Mouse (Mus musculus): Measurements from ENCODE around the gene Lcn5. TPM values are rescaled to one million over a fixed set of nuclear protein-coding genes. Genes with fewer than 3 reads are reported as not detected.

The Lcn5 gene
- not detected in 2 replicates for total RNA-seq (2023)

GRCm38 (mm10) chr2:25657652-25658051 is at the start of gene Lcn5:
Gene Lcn5 (plus strand): TSS chr2:25657952.

GRCm38 (mm10) chr2:25617578-25617977 is 40.2 kb upstream of the Lcn5 start, which contains the start of gene Ccdc183:
Gene Ccdc183 (minus strand): TSS chr2:25617678.

DNA sequence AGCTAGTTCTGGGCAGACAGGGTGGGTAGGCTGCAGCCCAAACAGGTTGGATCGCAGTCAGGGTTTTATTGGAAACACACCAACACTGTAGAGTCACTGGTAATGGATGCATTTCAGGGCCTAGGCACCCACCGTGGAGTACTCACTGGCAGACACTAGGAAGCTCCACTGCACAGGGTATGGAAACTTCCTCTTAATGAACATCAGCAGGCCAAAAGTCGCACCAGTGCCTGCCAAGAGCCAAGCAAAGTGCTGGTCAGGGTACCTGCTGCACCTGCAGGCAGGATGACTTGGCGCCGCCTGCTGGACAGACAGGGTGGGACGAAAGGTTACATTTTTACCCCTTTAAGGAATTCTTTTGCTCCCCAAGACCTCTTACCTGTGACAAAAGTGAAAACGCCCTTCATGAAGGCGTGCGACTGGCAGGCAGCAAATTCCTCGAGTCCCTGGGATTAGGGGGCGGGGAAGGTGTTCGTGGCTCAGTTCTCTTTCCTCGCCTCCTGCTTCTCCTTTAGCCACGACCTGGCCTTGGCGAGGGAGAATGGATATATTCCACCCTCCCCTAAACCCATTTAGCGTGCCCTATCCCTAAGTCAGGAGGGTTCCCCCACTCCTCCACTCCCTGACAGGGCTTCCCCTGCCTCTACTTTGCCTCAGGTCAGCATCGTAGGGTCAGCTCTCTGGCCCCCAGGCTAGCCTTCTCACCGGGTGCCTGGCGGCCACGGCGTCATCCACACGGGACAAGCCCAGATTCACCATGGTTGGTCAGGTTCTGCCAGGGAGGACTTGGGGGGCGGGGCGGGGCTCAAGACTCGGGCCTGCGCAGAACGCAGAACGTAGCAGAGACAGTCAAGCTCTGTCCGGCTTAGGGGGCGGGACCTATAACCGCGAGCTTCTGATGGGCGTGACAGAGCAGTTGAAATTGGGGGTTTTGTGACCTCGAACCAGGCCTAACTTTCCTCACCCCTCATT is 36.2 kb upstream of the Lcn5 start, which contains the start of gene Tmem141:
Gene Tmem141, minus strand, starts transcription at position 777 of the 972 bp plus-strand sequence.

GRCm38 (mm10) chr2:25627811-25628210 is 29.9 kb upstream of the Lcn5 start, which contains the start of gene Fcna:
Gene Fcna (minus strand): TSS chr2:25628030.

DNA sequence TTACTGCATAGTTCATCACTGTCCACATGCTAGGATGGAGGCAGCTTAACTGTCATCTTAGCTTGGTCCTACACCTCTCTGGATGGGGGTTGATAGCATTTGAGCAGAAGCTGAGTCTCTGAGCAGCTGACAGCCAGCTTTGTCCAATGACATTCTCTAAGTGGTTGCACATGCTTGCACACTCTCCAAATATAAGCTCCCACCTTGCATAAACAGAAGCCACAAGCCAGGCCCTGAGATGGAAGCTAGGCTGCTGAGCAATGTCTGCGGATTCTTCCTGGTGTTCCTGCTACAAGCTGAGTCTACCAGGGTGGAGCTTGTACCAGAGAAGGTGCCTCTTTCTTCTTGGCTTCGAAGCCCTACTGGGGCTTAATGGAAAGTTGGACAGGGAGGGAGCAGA is 4.8 kb upstream of the Lcn5 start, which contains the start of gene Lcn8:
Gene Lcn8, plus strand, starts transcription at position 219 of the 400 bp plus-strand sequence.

DNA sequence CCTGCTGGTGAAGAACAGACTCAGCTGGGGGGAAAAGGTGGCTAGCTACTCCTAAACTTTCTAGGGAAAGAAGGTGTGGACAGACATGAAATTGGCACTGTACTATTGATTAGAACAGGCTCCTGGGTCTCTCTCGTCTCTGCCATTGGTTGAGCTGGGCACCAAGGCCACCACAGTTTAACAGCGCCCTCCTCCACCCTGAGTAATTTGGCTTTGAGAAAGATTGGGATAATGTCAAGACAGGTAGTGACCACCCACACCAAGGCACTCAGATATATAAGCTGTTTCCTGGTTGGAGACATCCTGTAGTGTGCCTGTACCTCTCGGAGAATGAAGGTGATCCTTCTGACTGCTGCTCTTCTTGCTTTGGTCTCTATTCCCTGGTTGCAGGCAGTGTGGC is 18.7 kb downstream of the Lcn5 start, which contains the start of gene Lcn6:
Gene Lcn6, plus strand, starts transcription at position 301 of the 400 bp plus-strand sequence.

DNA sequence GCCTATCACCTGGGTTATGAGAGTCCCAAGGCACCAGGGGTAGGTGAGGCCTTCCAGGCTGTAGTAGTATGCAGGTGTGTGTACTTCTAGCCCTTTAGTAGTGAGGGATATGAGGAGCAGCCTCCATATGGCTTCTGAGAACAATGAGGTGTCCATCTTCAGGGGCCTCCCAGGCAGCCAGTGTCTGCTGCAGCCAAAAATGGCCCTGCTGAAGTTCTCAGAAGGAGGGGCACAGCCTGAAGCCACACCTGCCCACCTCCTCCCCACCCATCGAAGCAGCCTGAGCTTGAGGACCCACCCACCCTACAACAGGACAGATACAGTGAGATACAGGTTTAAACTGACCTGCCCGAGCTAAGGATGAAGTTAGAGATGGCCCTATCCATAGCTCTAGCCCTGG is 24.7 kb downstream of the Lcn5 start, which contains the start of gene Lcn10:
Gene Lcn10, plus strand, starts transcription at position 301 of the 400 bp plus-strand sequence.

GRCm38 (mm10) chr2:25699743-25700142 is 42.0 kb downstream of the Lcn5 start, which contains the start of gene Obp2a:
Gene Obp2a (plus strand): TSS chr2:25700043.

DNA sequence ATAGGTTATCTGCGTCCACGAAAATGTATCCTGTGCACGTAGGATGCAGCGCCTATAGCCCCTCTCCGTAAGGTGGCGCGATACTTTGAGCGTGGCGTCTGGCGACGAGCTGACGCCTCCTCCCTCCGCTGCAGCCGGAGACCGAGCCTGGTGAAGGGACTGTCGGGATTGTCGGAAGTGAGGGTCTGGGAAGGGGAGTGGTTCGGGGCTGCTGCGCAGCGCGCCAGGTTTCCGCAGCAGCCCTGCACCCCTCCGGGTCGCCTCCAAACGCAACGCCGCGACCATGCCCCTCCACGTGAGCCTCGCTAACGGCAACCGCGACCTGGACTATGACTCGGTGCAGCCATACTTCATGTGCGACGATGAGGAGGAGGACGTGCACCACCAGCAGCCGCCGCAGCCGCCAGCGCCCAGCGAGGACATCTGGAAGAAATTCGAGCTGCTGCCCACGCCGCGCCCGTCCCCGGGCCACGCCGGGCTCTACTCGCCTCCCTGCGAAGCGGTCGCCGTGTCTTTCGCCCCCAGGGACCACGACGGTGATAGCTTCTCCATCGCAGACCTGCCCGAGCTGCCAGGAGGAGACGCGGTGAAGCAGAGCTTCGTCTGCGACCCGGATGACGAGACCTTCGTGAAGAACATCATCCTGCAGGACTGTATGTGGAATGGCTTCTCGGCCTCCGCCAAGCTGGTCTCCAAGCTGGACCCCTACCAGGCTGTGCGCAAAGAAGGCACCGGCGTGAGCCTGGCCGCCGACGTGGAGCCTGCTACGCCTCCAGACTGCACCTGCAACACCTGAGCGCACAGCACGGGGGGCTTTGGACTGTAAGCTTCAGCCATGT is 49.1 kb downstream of the Lcn5 start, which contains the start of gene Bmyc:
Gene Bmyc, plus strand, starts transcription at position 97 of the 839 bp plus-strand sequence.

Other genes with a start within 250 kb of the Lcn5 start
- gene Fut7, start 234.7 kb upstream of the Lcn5 start, total RNA-seq (2023) = 10.7 and 13.7 TPM in 2 replicates
- gene Abca2, start 229.2 kb upstream of the Lcn5 start, total RNA-seq (2023) = 19.6 and 21.3 TPM in 2 replicates
- not detected in 2 replicates for gene Clic3, start 201.1 kb upstream of the Lcn5 start, total RNA-seq (2023)
- gene Paxx, start 196.9 kb upstream of the Lcn5 start, total RNA-seq (2023) = 43.8 and 56.9 TPM in 2 replicates
- gene Ptgds, start 187.9 kb upstream of the Lcn5 start, total RNA-seq (2023) = not detected in 2 replicates
- not detected in 2 replicates for gene Lcn12, start 164.0 kb upstream of the Lcn5 start, total RNA-seq (2023)
- 25.8 and 26.4 TPM in 2 replicates for gene Fbxw5, start 157.2 kb upstream of the Lcn5 start, total RNA-seq (2023)
- 1.2 TPM in 1 of 2 replicates, not detected in the other for gene C8g, start 156.2 kb upstream of the Lcn5 start, total RNA-seq (2023)
- 20.3 and 26.7 TPM in 2 replicates for gene Traf2, start 111.0 kb upstream of the Lcn5 start, total RNA-seq (2023)
- 56.8 and 74.8 TPM in 2 replicates for gene Edf1, start 100.1 kb upstream of the Lcn5 start, total RNA-seq (2023)
- 0.11 and 0.13 TPM in 2 replicates for gene Mamdc4, start 83.1 kb upstream of the Lcn5 start, total RNA-seq (2023)
- gene Phpt1, start 82.7 kb upstream of the Lcn5 start, total RNA-seq (2023) = 5.6 and 6.0 TPM in 2 replicates
- gene Ajm1, start 76.2 kb upstream of the Lcn5 start, total RNA-seq (2023) = 1.6 TPM in 1 of 2 replicates, not detected in the other
- gene Rabl6, start 49.4 kb upstream of the Lcn5 start, total RNA-seq (2023) = 38.3 and 38.7 TPM in 2 replicates
- not detected in 2 replicates for gene Ccdc183, start 40.3 kb upstream of the Lcn5 start, total RNA-seq (2023)
- 1.6 and 3.9 TPM in 2 replicates for gene Tmem141, start 35.9 kb upstream of the Lcn5 start, total RNA-seq (2023)
- 0.29 TPM in 1 of 2 replicates, not detected in the other for gene Fcna, start 29.9 kb upstream of the Lcn5 start, total RNA-seq (2023)
- not detected in 2 replicates for gene Lcn8, start 4.8 kb upstream of the Lcn5 start, total RNA-seq (2023)
- not detected in 2 replicates for gene Lcn6, start 18.8 kb downstream of the Lcn5 start, total RNA-seq (2023)
- not detected in 2 replicates for gene Lcn10, start 24.8 kb downstream of the Lcn5 start, total RNA-seq (2023)
- gene Obp2a, start 42.1 kb downstream of the Lcn5 start, total RNA-seq (2023) = not detected in 2 replicates
- gene Bmyc, start 48.8 kb downstream of the Lcn5 start, total RNA-seq (2023) = 3.0 and 5.2 TPM in 2 replicates
- gene Obp2b, start 79.1 kb downstream of the Lcn5 start, total RNA-seq (2023) = not detected in 2 replicates
- gene Lcn3, start 107.6 kb downstream of the Lcn5 start, total RNA-seq (2023) = not detected in 2 replicates
- gene Lcn11, start 119.1 kb downstream of the Lcn5 start, total RNA-seq (2023) = not detected in 2 replicates
- gene Gm13539, start 124.3 kb downstream of the Lcn5 start, total RNA-seq (2023) = not detected in 2 replicates
- gene Glt6d1, start 157.9 kb downstream of the Lcn5 start, total RNA-seq (2023) = not detected in 2 replicates
- gene Lcn9, start 165.2 kb downstream of the Lcn5 start, total RNA-seq (2023) = not detected in 2 replicates
- gene Sohlh1, start 189.3 kb downstream of the Lcn5 start, total RNA-seq (2023) = not detected in 2 replicates
- not detected in 2 replicates for gene Kcnt1, start 205.8 kb downstream of the Lcn5 start, total RNA-seq (2023)